Mouse (Mus musculus) myocyte (in vitro differentiated cells): ENCODE results near the gene Rdh19. TPM values are rescaled to one million over a fixed set of nuclear protein-coding genes. Genes with fewer than 3 reads are reported as not detected.

Experiments
- H3K27me3 ChIP-seq: one replicate; pipeline ENCODE4 v1.6.1; 2011; ENCODE audit not compliant: control insufficient read depth, insufficient read depth, insufficient read length
- H3K36me3 ChIP-seq: one replicate; pipeline ENCODE4 v1.6.1; 2011; ENCODE audit not compliant: control insufficient read depth, insufficient read depth
- H3K4me2 ChIP-seq: one replicate; pipeline ENCODE4 v1.6.1; 2011; ENCODE audit warnings: low read depth, control low read depth
- H3K4me3 ChIP-seq: one replicate; pipeline ENCODE4 v1.5.1; 2011; ENCODE audit warnings: mild to moderate bottlenecking, control low read depth, moderate library complexity
- H3K79me2 ChIP-seq: one replicate; pipeline ENCODE4 v1.6.1; 2011; ENCODE audit not compliant: control insufficient read depth, insufficient read depth
- H3ac ChIP-seq: one replicate; pipeline ENCODE4 v1.6.1; 2011; ENCODE audit not compliant: control insufficient read depth, insufficient read length
- CEBPB ChIP-seq: IDR thresholded peaks from 2 replicates; pipeline ENCODE4 v1.6.1; 2011; ENCODE audit warnings: mild to moderate bottlenecking, moderate library complexity; ENCODE audit not compliant: poor library complexity, insufficient read depth, severe bottlenecking
- E2F4 ChIP-seq: IDR thresholded peaks from one replicate; pipeline ENCODE4 v1.6.1; 2011; ENCODE audit warnings: mild to moderate bottlenecking, control low read depth, moderate library complexity; ENCODE audit not compliant: insufficient read depth
- MAX ChIP-seq: IDR thresholded peaks from one replicate; pipeline ENCODE4 v1.6.1; 2011; ENCODE audit warnings: low read depth, mild to moderate bottlenecking, control low read depth
- MYOD1 ChIP-seq, 3 experiments: IDR thresholded peaks; one replicate each; pipeline ENCODE4 v1.6.1; 2011; ENCODE audit warnings: control low read depth in 2 of 3, low read depth in 2 of 3, mild to moderate bottlenecking in 2 of 3, moderate library complexity in 1 of 3; ENCODE audit not compliant: insufficient read length in 2 of 3, control insufficient read depth in 1 of 3
- MYOG ChIP-seq, 3 experiments: IDR thresholded peaks; one replicate each; pipeline ENCODE4 v1.6.1; 2011; ENCODE audit warnings: control low read depth in 2 of 3, low read depth in 2 of 3, mild to moderate bottlenecking in 2 of 3; ENCODE audit not compliant: insufficient read length in 2 of 3, control insufficient read depth in 1 of 3, insufficient read depth in 1 of 3
- POLR2A ChIP-seq: IDR thresholded peaks from one replicate; pipeline ENCODE4 v1.6.1; 2011; ENCODE audit warnings: low read depth, mild to moderate bottlenecking, control low read depth, moderate library complexity; ENCODE audit not compliant: insufficient read length
- POLR2AphosphoS2 ChIP-seq: IDR thresholded peaks from one replicate; pipeline ENCODE4 v1.6.1; 2011; ENCODE audit warnings: low read depth, control low read depth; ENCODE audit not compliant: insufficient read length
- REST ChIP-seq: IDR thresholded peaks from one replicate; pipeline ENCODE4 v1.6.1; 2011; ENCODE audit warnings: mild to moderate bottlenecking, control low read depth, moderate library complexity; ENCODE audit not compliant: insufficient read depth, insufficient read length
- SRF ChIP-seq: IDR thresholded peaks from one replicate; pipeline ENCODE4 v1.6.1; 2011; ENCODE audit warnings: low read depth; ENCODE audit not compliant: control insufficient read depth, insufficient read length
- TCF12 ChIP-seq: IDR thresholded peaks from one replicate; pipeline ENCODE4 v1.6.1; 2011; ENCODE audit warnings: mild to moderate bottlenecking, control low read depth; ENCODE audit not compliant: poor library complexity, insufficient read depth, severe bottlenecking
- TCF3 ChIP-seq: IDR thresholded peaks from one replicate; pipeline ENCODE4 v1.6.1; 2011; ENCODE audit warnings: low read depth, control low read depth; ENCODE audit not compliant: insufficient read length
- USF1 ChIP-seq: IDR thresholded peaks from one replicate; pipeline ENCODE4 v1.6.1; 2011; ENCODE audit warnings: low read depth, mild to moderate bottlenecking, control low read depth, moderate library complexity
- polyA plus RNA-seq: library from polyadenylated mRNA; unstranded; fragments of >200 nt; fragmentation: generic; extraction: Trizol; gene quantifications from one replicate; pipeline ENCODE4 v1.2.1, GENCODE M21; 2012; ENCODE audit warnings: missing spikeins

The Rdh19 gene
- polyA plus RNA-seq, 1 experiment = not detected

DNA sequence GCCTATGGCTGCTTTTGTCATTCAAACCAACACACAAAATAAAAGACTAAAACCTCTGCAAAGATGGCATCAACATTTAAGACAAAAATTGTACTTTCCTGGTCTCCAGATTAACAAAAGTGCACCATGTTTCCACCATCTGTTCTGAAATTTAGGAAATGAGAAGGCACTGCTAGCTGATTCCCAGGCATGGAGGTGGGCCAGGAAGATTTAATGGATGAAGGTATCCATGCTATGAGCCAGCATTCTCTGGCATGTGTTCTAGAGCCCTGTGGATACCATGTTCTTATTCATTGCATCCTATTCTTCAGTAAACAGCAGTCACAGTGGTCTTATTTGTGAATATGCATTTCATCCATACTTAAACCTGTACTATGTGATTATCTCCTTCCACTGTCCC lies 6.6 kb downstream of the Rdh19 start:
- TF ChIP-seq MAX = no peak
- no peak for TF ChIP-seq REST
- TF ChIP-seq MYOD1 (IDR thresholded peaks at IDR 0.05; ENCODE audit: control insufficient read depth in 1 of 3, insufficient read length in 2 of 3, low read depth in 2 of 3) = no peak
- no peak for TF ChIP-seq TCF3
- Histone ChIP-seq H3K4me3 (no peak overlapping the region), H3K4me2 (no peak overlapping the region), H3K79me2 (no peaks in the 10 kb centered on the region), H3ac (no peak overlapping the region), H3K27me3 (peaks cover 14% of the 10 kb centered on the region), H3K36me3 (no peaks in the 10 kb centered on the region)

DNA sequence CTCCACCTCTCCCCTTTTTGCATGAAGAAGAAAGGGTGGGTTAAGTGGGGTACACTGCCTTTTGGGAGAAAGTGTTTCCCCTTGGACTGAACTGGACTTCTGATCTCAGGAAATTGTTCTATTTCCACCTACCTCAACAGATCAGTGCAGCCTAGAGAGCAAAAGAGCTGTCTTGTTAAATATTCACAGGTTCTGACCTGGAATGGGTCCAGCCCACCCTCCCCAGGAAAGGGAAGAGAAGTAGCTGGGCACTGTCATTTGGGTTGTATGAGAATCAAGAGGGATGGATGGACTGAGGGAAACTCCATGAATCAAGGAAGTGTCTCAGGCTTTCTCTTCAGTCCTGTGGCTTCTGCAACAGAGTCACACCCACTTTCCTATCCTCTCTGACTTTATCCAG lies 15.2 kb downstream of the Rdh19 start:
- no peak for TF ChIP-seq TCF12
- TF ChIP-seq E2F4 = no peak
- TF ChIP-seq REST = no peak
- no peak for TF ChIP-seq MYOG (IDR thresholded peaks at IDR 0.05; ENCODE audit: control insufficient read depth in 1 of 3, insufficient read depth in 1 of 3, insufficient read length in 2 of 3, low read depth in 2 of 3)
- no peak for TF ChIP-seq POLR2AphosphoS2
- no peak for TF ChIP-seq CEBPB
- TF ChIP-seq USF1 = no peak
- no peak for TF ChIP-seq POLR2A
- TF ChIP-seq MAX = no peak
- TF ChIP-seq SRF = no peak
- TF ChIP-seq TCF3 = no peak
- TF ChIP-seq MYOD1 (IDR thresholded peaks at IDR 0.05; ENCODE audit: control insufficient read depth in 1 of 3, insufficient read length in 2 of 3, low read depth in 2 of 3) = no peak
- Histone ChIP-seq H3ac (no peak overlapping the region), H3K4me2 (no peak overlapping the region), H3K36me3 (no peaks in the 10 kb centered on the region), H3K27me3 (peaks cover 19% of the 10 kb centered on the region), H3K79me2 (no peaks in the 10 kb centered on the region), H3K4me3 (no peak overlapping the region)

DNA sequence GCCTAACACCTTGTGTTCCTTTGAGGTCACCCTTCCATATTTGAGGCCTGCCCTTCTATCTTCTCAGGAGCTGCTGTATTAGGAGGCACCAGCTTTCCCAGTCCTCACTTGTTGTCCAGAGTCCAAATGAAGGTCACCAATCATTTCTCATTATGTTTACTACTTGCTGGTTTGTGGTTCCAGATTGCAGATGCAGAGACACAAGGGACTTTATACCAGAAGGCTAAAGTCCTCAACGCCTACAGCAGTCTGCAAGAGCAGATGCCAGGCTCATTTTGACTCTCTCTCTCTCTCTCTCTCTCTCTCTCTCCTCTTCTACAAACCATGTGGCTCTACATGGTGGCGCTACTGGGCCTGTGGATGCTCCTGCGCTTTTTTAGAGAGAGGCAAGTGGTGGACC lies 16.5 kb downstream of the Rdh19 start, which contains the start of gene Rdh16f2:
Gene Rdh16f2, plus strand, starts transcription at position 243 of the 400 bp plus-strand sequence.
- H3ac ChIP-seq = no peak within 1 kb of the TSS
- TF ChIP-seq MYOG (IDR thresholded peaks at IDR 0.05; ENCODE audit: control insufficient read depth in 1 of 3, insufficient read depth in 1 of 3, insufficient read length in 2 of 3, low read depth in 2 of 3) = no peak
- TF ChIP-seq TCF3 = no peak
- no peak for TF ChIP-seq E2F4
- TF ChIP-seq MAX = no peak
- H3K36me3 ChIP-seq = no peaks in the 10 kb centered on the region
- no peak within 1 kb of the TSS for H3K4me3 ChIP-seq
- no peaks in the 10 kb centered on the region for H3K79me2 ChIP-seq
- peaks cover 11% of the 10 kb centered on the region for H3K27me3 ChIP-seq
- no peak within 1 kb of the TSS for H3K4me2 ChIP-seq

DNA sequence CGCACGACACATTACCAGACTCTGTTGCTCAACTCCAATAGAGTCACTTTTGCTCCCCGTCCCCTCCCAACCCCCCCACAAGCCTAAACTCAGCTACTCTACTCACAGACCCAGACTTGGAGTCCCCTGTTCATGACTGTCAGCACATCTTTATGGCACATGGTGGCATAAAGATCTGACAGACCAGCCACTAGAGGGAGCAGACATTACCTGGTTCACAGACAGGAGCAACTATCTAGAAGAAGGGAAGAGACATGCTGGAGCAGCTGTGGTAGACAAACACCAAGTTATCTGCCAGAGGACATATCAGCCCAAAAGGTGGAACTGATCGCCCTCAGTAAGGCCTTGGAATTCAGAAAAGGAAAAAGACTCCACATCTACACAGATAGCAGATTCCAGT lies 22.8 kb downstream of the Rdh19 start:
- H3K4me2 ChIP-seq = no peak overlapping the region
- no peaks in the 10 kb centered on the region for H3K79me2 ChIP-seq
- no peak for TF ChIP-seq USF1
- peak in 1 of 3 experiments; percentile 26 for TF ChIP-seq MYOD1 (IDR thresholded peaks at IDR 0.05; ENCODE audit: control insufficient read depth in 1 of 3, insufficient read length in 2 of 3, low read depth in 2 of 3)
- no peak for TF ChIP-seq TCF3
- TF ChIP-seq REST = no peak
- H3K36me3 ChIP-seq = no peaks in the 10 kb centered on the region
- no peak overlapping the region for H3K4me3 ChIP-seq
- H3K27me3 ChIP-seq = peaks cover 10% of the 10 kb centered on the region
- H3ac ChIP-seq = no peak overlapping the region

DNA sequence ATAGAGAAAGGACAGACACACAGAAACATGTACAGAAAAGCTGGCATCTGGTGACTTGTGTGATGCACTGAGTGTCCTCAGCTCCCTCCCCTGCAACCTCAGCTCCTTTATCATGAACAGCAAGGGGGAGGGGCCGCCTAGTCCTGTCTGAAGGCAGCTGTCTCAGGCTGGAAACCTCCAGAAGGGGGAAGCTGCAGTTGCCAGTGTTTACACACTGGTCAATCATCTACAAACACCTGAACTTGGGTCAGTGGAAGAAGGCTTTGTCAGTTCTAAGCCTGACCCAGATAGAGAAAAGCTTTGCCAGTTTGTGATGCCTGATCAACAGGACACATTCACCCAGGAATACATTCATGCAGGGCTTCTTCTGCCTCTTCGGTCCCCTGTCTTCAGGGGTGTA lies 28.0 kb downstream of the Rdh19 start:
- H3K36me3 ChIP-seq = no peaks in the 10 kb centered on the region
- no peak overlapping the region for H3ac ChIP-seq

More for the DNA sequence above, 28.0 kb downstream of the Rdh19 start:
- Histone ChIP-seq H3K4me3 (no peak overlapping the region), H3K79me2 (no peaks in the 10 kb centered on the region), H3K4me2 (no peak overlapping the region), H3K27me3 (peaks cover 6% of the 10 kb centered on the region)
- TF ChIP-seq REST = no peak
- TF ChIP-seq TCF3 = no peak
- TF ChIP-seq E2F4 = no peak
- TF ChIP-seq MAX = no peak
- no peak for TF ChIP-seq POLR2AphosphoS2
- TF ChIP-seq CEBPB = no peak
- no peak for TF ChIP-seq USF1
- no peak for TF ChIP-seq MYOG (IDR thresholded peaks at IDR 0.05; ENCODE audit: control insufficient read depth in 1 of 3, insufficient read depth in 1 of 3, insufficient read length in 2 of 3, low read depth in 2 of 3)
- TF ChIP-seq MYOD1 (IDR thresholded peaks at IDR 0.05; ENCODE audit: control insufficient read depth in 1 of 3, insufficient read length in 2 of 3, low read depth in 2 of 3) = no peak
- no peak for TF ChIP-seq TCF12
- no peak for TF ChIP-seq POLR2A
- no peak for TF ChIP-seq SRF
